Mouse (Mus musculus) liver, embryonic 13.5 days (tissue): Measurements from ENCODE around the gene Gm5089. TPM values are rescaled to one million over a fixed set of nuclear protein-coding genes. Genes with fewer than 3 reads are reported as not detected.

Source experiments
- ATAC-seq: fragments of 200-750 bp; cut with Nextera tagmentation; 2 replicates; pipeline ENCODE4 v1.8.0; 2017; ENCODE audit warnings: low read depth, mild to moderate bottlenecking, moderate number of reproducible peaks, moderate library complexity
- DNase-seq: peaks from one replicate; pipeline ENCODE4 v3.0.0; 2022
- H3K27ac ChIP-seq: fragments of 300-500 bp; sonication (generic); 2 replicates; pipeline ENCODE4 v1.5.1; 2015; ENCODE audit warnings: moderate library complexity, mild to moderate bottlenecking, inconsistent platforms
- H3K27me3 ChIP-seq: fragments of 300-500 bp; sonication (generic); 2 replicates; pipeline ENCODE4 v1.6.1; 2015; ENCODE audit warnings: mild to moderate bottlenecking, inconsistent platforms
- H3K36me3 ChIP-seq: fragments of 300-500 bp; sonication (generic); 2 replicates; pipeline ENCODE4 v1.6.1; 2015; ENCODE audit warnings: mild to moderate bottlenecking, inconsistent platforms
- H3K4me1 ChIP-seq: fragments of 300-500 bp; sonication (generic); replicated peaks from 2 replicates; pipeline ENCODE4 v1.6.1; 2015; ENCODE audit warnings: inconsistent platforms
- H3K4me2 ChIP-seq: fragments of 300-500 bp; sonication (generic); 2 replicates; pipeline ENCODE4 v1.6.1; 2015; ENCODE audit warnings: inconsistent platforms, mild to moderate bottlenecking, moderate library complexity
- H3K4me3 ChIP-seq: fragments of 300-500 bp; sonication (generic); replicated peaks from 2 replicates; pipeline ENCODE4 v1.5.1; 2015; ENCODE audit warnings: mild to moderate bottlenecking, inconsistent platforms
- H3K9ac ChIP-seq: fragments of 300-500 bp; sonication (generic); 2 replicates; pipeline ENCODE4 v1.6.1; 2015; ENCODE audit warnings: mild to moderate bottlenecking, inconsistent platforms
- H3K9me3 ChIP-seq: fragments of 300-500 bp; sonication (generic); replicated peaks from 2 replicates; pipeline ENCODE4 v1.6.1; 2016; ENCODE audit warnings: inconsistent platforms
- WGBS: fragments of 180-500 bp; shearing (Covaris S2); methylation state at CpG from one replicate; pipeline ENCODE4 v1.1.7; 2015; ENCODE audit not compliant: insufficient replicate concordance; 5-methylcytosine and 5-hydroxymethylcytosine counted together
- polyA plus RNA-seq: library from polyadenylated mRNA; unstranded; fragments of >200 nt; fragmentation: Nextera tagmentation; extraction: Ambion mirVana; gene quantifications from 2 replicates; pipeline ENCODE4 v1.2.1, GENCODE M21; 2015

Gene Gm5089
- polyA plus RNA-seq, 1 experiment from 2014 or later, result not detected

- H3K4me1 ChIP-seq, result no peaks in the 10 kb centered on the region
- no peaks in the 10 kb centered on the region for H3K36me3 ChIP-seq
- peaks cover 90% of the 10 kb centered on the region for H3K27me3 ChIP-seq
- no peak overlapping the region for H3K4me3 ChIP-seq
- ATAC-seq, result no peak
- H3K4me2 ChIP-seq, result no peak overlapping the region
- H3K9ac ChIP-seq, result no peak overlapping the region
- no peak for DNase-seq
- WGBS, result 0% methylated on average over 4 of the region's 4 CpGs
- H3K9me3 ChIP-seq, result no peaks in the 10 kb centered on the region
- H3K27ac ChIP-seq, result no peak overlapping the region
These were observed 33.5 kb upstream of the Gm5089 start for GRCm38 (mm10) chr14:122484458-122484843.

GRCm38 (mm10) chr14:122483556-122484421, 32.9 kb upstream of the Gm5089 start:
- H3K4me2 ChIP-seq, result no peak overlapping the region
- peaks cover 90% of the 10 kb centered on the region for H3K27me3 ChIP-seq
- H3K4me1 ChIP-seq, result no peaks in the 10 kb centered on the region
- 4% methylated on average over 18 of the region's 18 CpGs for whole genome bisulfite sequencing
- H3K36me3 ChIP-seq, result no peaks in the 10 kb centered on the region
- H3K4me3 ChIP-seq, result no peak overlapping the region
- no peak for ATAC-seq
- no peak overlapping the region for H3K27ac ChIP-seq
- no peak overlapping the region for H3K9ac ChIP-seq
- H3K9me3 ChIP-seq, result no peaks in the 10 kb centered on the region
- no peak for DNase-seq

GRCm38 (mm10) chr14:122483024-122483385, 32.1 kb upstream of the Gm5089 start:
- Histone ChIP-seq H3K4me2 (no peak overlapping the region), H3K27me3 (peaks cover 96% of the 10 kb centered on the region), H3K4me3 (no peak overlapping the region), H3K36me3 (no peaks in the 10 kb centered on the region), H3K9ac (no peak overlapping the region), H3K4me1 (no peaks in the 10 kb centered on the region), H3K9me3 (no peaks in the 10 kb centered on the region), H3K27ac (no peak overlapping the region)
- WGBS, result 2% methylated on average over 5 of the region's 5 CpGs
- DNase-seq (no peak), ATAC-seq (no peak)

- no peak for ATAC-seq
- Histone ChIP-seq H3K27me3 (peaks cover 98% of the 10 kb centered on the region), H3K36me3 (no peaks in the 10 kb centered on the region), H3K9me3 (no peaks in the 10 kb centered on the region), H3K4me1 (no peaks in the 10 kb centered on the region), H3K9ac (no peak overlapping the region), H3K27ac (no peak overlapping the region), H3K4me2 (no peak overlapping the region), H3K4me3 (no peak overlapping the region)
- 2% methylated on average over 38 of the region's 38 CpGs for WGBS
- no peak for DNase-seq
These were observed 31.4 kb upstream of the Gm5089 start for GRCm38 (mm10) chr14:122482081-122483023.

- 6% methylated on average over 15 of the region's 15 CpGs for WGBS
- Histone ChIP-seq H3K9ac (no peak overlapping the region), H3K4me2 (no peak overlapping the region), H3K27me3 (peaks cover 99% of the 10 kb centered on the region), H3K27ac (no peak overlapping the region), H3K36me3 (no peaks in the 10 kb centered on the region), H3K4me3 (no peak overlapping the region), H3K9me3 (no peaks in the 10 kb centered on the region), H3K4me1 (no peaks in the 10 kb centered on the region)
- no peak for ATAC-seq
- no peak for DNase-seq
These were observed 30.3 kb upstream of the Gm5089 start for GRCm38 (mm10) chr14:122481181-122481580.

- no peak for ATAC-seq
- no peak overlapping the region for H3K4me3 ChIP-seq
- no peak overlapping the region for H3K9ac ChIP-seq
- peaks cover 99% of the 10 kb centered on the region for H3K27me3 ChIP-seq
- H3K9me3 ChIP-seq, result no peaks in the 10 kb centered on the region
- H3K4me1 ChIP-seq, result peaks cover 6% of the 10 kb centered on the region
- no peak overlapping the region for H3K4me2 ChIP-seq
- DNase-seq, result no peak
- H3K27ac ChIP-seq, result no peak overlapping the region
- WGBS, result 3% methylated on average over 2 of the region's 2 CpGs
- no peaks in the 10 kb centered on the region for H3K36me3 ChIP-seq
These were observed 29.4 kb upstream of the Gm5089 start for GRCm38 (mm10) chr14:122480355-122480754.

GRCm38 (mm10) chr14:122479461-122480109, 28.7 kb upstream of the Gm5089 start:
- Histone ChIP-seq H3K36me3 (no peaks in the 10 kb centered on the region), H3K9ac (no peak overlapping the region), H3K4me1 (peaks cover 13% of the 10 kb centered on the region), H3K9me3 (no peaks in the 10 kb centered on the region), H3K4me2 (no peak overlapping the region), H3K27ac (no peak overlapping the region), H3K27me3 (peaks cover 99% of the 10 kb centered on the region), H3K4me3 (no peak overlapping the region)
- WGBS, result 28% methylated on average over 17 of the region's 17 CpGs
- DNase-seq (no peak), ATAC-seq (no peak)

- H3K4me3 ChIP-seq, result no peak overlapping the region
- no peak overlapping the region for H3K4me2 ChIP-seq
- no peak overlapping the region for H3K27ac ChIP-seq
- peaks cover 15% of the 10 kb centered on the region for H3K4me1 ChIP-seq
- ATAC-seq, result no peak; the same call in 1 of the 2 replicates
- H3K36me3 ChIP-seq, result no peaks in the 10 kb centered on the region
- H3K27me3 ChIP-seq, result peaks cover 99% of the 10 kb centered on the region
- DNase-seq, result no peak
- no peaks in the 10 kb centered on the region for H3K9me3 ChIP-seq
- H3K9ac ChIP-seq, result no peak overlapping the region
- WGBS, result 2% methylated on average over 22 of the region's 22 CpGs
These were observed 27.7 kb upstream of the Gm5089 start for GRCm38 (mm10) chr14:122478574-122479011.

GRCm38 (mm10) chr14:122477971-122478573, 27.2 kb upstream of the Gm5089 start:
- Histone ChIP-seq H3K36me3 (no peaks in the 10 kb centered on the region), H3K4me2 (no peak overlapping the region), H3K9ac (no peak overlapping the region), H3K27ac (no peak overlapping the region), H3K4me3 (no peak overlapping the region), H3K9me3 (no peaks in the 10 kb centered on the region), H3K27me3 (peaks cover 99% of the 10 kb centered on the region), H3K4me1 (peaks cover 15% of the 10 kb centered on the region)
- ATAC-seq, result no peak
- WGBS, result 2% methylated on average over 9 of the region's 9 CpGs
- DNase-seq, result no peak

GRCm38 (mm10) chr14:122477261-122477671, 26.4 kb upstream of the Gm5089 start:
- H3K9me3 ChIP-seq, result no peaks in the 10 kb centered on the region
- H3K36me3 ChIP-seq, result no peaks in the 10 kb centered on the region
- H3K4me3 ChIP-seq, result no peak overlapping the region
- peaks cover 99% of the 10 kb centered on the region for H3K27me3 ChIP-seq
- H3K27ac ChIP-seq, result no peak overlapping the region
- H3K4me2 ChIP-seq, result no peak overlapping the region
- no peak overlapping the region for H3K9ac ChIP-seq
- peaks cover 15% of the 10 kb centered on the region for H3K4me1 ChIP-seq
- ATAC-seq (no peak), DNase-seq (no peak)
- WGBS, result 2% methylated on average over 20 of the region's 20 CpGs

GRCm38 (mm10) chr14:122476822-122477215, 25.9 kb upstream of the Gm5089 start:
- 3% methylated on average over 18 of the region's 18 CpGs for WGBS
- no peak for DNase-seq

More at GRCm38 (mm10) chr14:122476822-122477215, 25.9 kb upstream of the Gm5089 start:
- ATAC-seq, result no peak
- Histone ChIP-seq H3K27me3 (peaks cover 99% of the 10 kb centered on the region), H3K27ac (no peak overlapping the region), H3K4me1 (peaks cover 15% of the 10 kb centered on the region), H3K4me3 (no peak overlapping the region), H3K9ac (no peak overlapping the region), H3K36me3 (no peaks in the 10 kb centered on the region), H3K4me2 (no peak overlapping the region), H3K9me3 (no peaks in the 10 kb centered on the region)
